Mouse (Mus musculus) kidney, adult 2 months (tissue): ENCODE results near the gene Zcchc7.

Experiments
- CTCF ChIP-seq: fragments of 200-500 bp; conservative IDR thresholded peaks from 2 replicates; pipeline ENCODE4 v1.5.1; 2011; ENCODE audit warnings: low read depth, mild to moderate bottlenecking, control low read depth, low read length, moderate library complexity, mixed read lengths; ENCODE audit not compliant: insufficient read depth, insufficient read length
- POLR2A ChIP-seq: fragments of 200-500 bp; IDR thresholded peaks from one replicate; pipeline ENCODE4 v1.6.1; 2011; ENCODE audit warnings: low read depth, low read length, control low read depth

GRCm38 (mm10) chr4:44948314-44948713 is 192.6 kb downstream of the Zcchc7 start:
- TF ChIP-seq CTCF: no peak
- no peak for TF ChIP-seq POLR2A
